Mouse (Mus musculus) monocyte, adult 2 months (primary cell): ENCODE data around the gene B3galt5.

ENCODE experiments used
- DNase-seq, 2 experiments: peaks; one replicate each; pipeline ENCODE4 v3.0.0; 2022; ENCODE audit warnings: low spot score in 2 of 2, low read depth in 1 of 2

B3galt5 gene

GRCm38 (mm10) chr16:96235366-96235970, at the start of gene B3galt5:
Gene B3galt5, plus strand, starts transcription at chr16:96235801.
- no peak for DNase-seq

DNA sequence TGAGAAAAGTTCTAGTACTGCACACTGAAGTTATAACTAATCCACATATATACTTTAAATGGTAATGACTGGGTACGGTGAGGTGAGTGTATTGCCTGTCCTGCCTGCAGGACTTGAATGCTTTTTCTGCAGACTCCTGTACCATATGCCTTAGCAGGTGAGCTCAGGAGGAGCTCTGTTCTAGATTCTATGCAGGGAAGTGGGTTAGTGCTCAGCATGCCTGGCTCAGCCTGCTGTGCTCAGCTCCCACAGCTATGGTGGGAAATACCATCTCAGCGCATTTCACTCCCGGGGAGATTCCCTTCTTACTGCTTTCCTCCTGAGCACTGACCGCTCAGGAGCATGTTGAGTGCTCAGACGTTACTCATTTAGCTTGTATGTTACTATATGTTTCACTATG, 48.0 kb upstream of the B3galt5 start:
- DNase-seq = no peak

- peak; percentile 83 to 87 for DNase-seq
These were observed 43.8 kb upstream of the B3galt5 start, which contains the start of gene Lca5l for GRCm38 (mm10) chr16:96191531-96192506. Gene Lca5l, minus strand, starts transcription at chr16:96192271.

GRCm38 (mm10) chr16:96199913-96200701, 35.5 kb upstream of the B3galt5 start, which contains the start of gene Sh3bgr:
Gene Sh3bgr, plus strand, starts transcription at chr16:96200450.
- no peak for DNase-seq

DNA sequence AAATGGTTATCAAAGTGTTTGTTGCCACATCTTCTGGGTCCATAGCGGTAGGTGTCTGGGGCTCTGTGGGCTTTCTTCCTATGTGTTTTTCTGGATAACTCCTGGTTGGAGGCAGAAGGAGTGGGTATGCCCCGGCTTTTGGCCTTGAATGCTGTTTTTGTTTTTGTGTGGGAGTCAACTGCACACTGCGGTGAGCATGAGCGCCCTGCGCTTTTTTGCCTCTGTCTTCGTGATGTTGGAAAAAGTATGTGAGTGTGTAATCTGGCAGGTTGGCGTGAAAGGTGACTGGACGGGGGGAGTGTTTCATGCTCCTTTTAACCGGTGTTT, 34.9 kb upstream of the B3galt5 start:
- no peak for DNase-seq

GRCm38 (mm10) chr16:96201485-96202232, 33.9 kb upstream of the B3galt5 start:
- no peak for DNase-seq

DNA sequence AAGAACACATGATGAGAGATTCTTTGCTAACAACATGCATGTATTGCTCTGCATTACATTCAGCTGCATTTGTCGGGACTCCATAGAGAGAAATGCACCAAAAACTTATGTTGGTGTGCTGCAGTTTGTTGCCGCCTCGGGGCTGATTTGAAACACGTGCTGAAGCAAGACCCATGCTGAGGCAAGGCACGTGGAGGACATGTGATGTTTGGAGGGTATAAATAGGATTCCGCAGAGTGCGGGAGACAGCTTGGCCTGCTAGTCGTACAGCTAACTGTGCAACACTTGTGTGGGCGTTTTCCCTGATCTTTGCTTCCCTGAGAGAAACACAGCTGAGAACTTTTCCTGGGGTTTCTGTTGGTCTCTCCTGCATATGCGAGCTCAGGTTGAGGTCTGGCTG, 25.8 kb upstream of the B3galt5 start:
- no peak for DNase-seq

GRCm38 (mm10) chr16:96210856-96211255, 24.7 kb upstream of the B3galt5 start:
- no peak for DNase-seq

- no peak for DNase-seq
These were observed 22.6 kb upstream of the B3galt5 start for GRCm38 (mm10) chr16:96213027-96213426.

DNA sequence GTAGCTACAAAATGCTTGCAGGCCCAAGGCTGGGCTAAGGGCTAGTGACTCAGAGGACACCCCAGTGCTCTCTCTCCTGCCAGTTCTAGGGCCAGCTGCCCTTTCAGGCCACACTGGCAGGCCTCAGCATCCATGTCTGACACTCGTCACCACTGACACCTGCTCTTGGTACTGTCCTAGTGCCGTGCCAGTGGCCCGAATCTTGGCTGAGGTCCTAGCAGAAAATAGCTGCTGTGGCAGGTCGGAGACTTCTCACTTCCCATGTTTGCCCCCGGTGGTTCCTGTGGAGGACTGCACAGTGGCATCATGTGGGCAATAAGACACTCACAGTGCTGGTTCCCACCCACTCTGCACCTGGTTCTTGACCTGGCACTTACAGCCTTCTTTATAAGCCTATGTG, 14.1 kb upstream of the B3galt5 start:
- no peak for DNase-seq

GRCm38 (mm10) chr16:96221959-96222358, 13.6 kb upstream of the B3galt5 start:
- DNase-seq = no peak

GRCm38 (mm10) chr16:96222452-96222851, 13.1 kb upstream of the B3galt5 start:
- no peak for DNase-seq

- no peak for DNase-seq
These were observed 7.2 kb upstream of the B3galt5 start for GRCm38 (mm10) chr16:96228438-96228837.

GRCm38 (mm10) chr16:96229044-96229555, 6.5 kb upstream of the B3galt5 start:
- DNase-seq = no peak

- DNase-seq = no peak
These were observed 5.2 kb upstream of the B3galt5 start for GRCm38 (mm10) chr16:96230411-96230810.

- no peak for DNase-seq
These were observed 4.3 kb upstream of the B3galt5 start for GRCm38 (mm10) chr16:96231251-96231650.

GRCm38 (mm10) chr16:96231974-96232373, 3.6 kb upstream of the B3galt5 start:
- no peak for DNase-seq

DNA sequence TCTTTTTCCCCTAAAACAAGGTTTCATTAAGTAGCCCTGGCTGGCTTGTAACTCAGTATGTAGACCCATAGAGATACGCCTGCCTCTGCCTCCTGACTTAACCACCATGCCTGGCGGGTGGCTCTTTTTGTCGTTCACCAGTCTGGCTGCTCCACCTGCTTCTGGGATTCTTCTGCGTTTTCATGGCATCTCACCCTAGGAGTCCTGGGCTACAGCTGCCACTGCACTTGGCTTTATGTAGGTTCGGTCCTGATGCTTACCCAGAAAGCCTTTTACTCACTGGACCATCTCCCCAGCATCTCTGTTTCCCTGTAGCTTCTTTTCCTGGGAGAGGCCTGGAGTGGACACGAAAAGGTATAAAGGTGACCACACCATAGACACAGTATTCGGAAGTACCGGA, 1.6 kb upstream of the B3galt5 start:
- no peak for DNase-seq

DNA sequence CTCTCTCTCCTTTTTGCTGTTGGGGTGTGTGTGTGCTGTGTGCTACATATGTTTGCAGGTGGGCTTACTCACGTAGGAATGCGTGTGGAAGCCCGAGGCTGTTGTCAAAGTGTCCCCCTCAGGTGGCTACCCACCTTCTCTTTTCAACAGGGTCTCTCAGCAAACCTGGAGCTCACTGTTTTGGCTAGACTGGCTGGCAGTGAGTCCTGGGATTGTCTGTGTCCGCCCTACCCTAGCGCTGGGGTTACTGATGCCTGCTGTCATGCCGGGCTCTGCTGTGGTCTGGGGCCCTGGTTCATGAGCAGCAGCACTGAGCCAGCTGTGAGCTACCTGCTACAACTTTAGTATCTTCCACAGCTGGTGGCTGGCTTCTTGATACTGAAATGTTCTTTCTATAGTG, 8.9 kb downstream of the B3galt5 start:
- no peak for DNase-seq

DNA sequence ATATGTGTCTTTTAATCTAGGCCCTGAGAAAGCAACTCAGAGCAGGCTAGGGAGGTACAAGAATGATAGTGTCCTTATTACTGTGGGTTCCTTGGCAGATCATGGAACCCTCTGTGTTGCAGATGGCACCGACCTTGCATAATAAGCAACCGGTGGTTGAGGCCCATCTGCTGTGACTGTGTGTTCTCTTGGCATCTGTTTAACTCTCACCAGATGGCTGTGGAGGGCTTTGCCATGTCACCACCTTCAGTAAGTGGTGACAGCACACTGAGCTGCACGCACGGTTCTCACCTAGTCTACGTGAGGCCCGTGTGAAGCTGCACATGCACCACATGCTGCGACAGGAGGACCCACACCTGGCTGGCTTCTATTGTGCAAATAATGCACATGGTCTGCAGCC, 14.0 kb downstream of the B3galt5 start:
- no peak for DNase-seq

GRCm38 (mm10) chr16:96252146-96252545, 16.5 kb downstream of the B3galt5 start:
- no peak for DNase-seq
